Mouse (Mus musculus) spleen, adult 2 months (tissue): ENCODE results near the gene Ubox5.

Source experiments
- CTCF ChIP-seq: fragments of 200-500 bp; IDR thresholded peaks from 2 replicates; pipeline ENCODE4 v1.5.1; 2011; ENCODE audit warnings: mild to moderate bottlenecking, inconsistent platforms; ENCODE audit not compliant: insufficient read depth, insufficient read length, insufficient replicate concordance; ENCODE audit errors: extremely low read depth
- POLR2A ChIP-seq: fragments of 200-500 bp; IDR thresholded peaks from 2 replicates; pipeline ENCODE4 v1.6.1; 2011; ENCODE audit warnings: low read depth, low read length, inconsistent platforms

DNA sequence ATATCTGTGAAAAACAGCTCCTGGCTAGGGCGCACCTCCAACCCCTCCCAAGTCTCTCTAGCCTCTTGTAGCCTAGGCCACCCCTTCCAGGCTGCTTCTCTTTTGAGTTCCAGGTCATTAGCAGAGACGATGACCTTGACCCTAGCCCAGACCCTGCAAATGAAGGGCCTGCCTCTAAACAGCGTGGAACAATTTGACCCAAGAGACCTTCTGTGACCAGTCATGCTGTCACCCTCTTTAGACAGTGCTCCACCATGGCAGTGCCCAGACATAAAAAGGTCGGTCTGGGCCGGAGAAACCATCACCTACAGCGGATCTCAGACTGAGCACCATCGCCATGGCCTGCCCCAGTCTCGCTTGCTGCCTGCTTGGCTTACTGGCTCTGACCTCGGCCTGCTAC lies 54.0 kb downstream of the Ubox5 start, which contains the start of gene Oxt:
- no peak for TF ChIP-seq CTCF
- TF ChIP-seq POLR2A: no peak
